Comparison of ENCODE assay signal across 7 mouse cellular contexts in genomic region chr17:12990567-12991145, GRCm38 (mm10). TPM values are rescaled to one million over a fixed set of nuclear protein-coding genes. Genes with fewer than 3 reads are reported as not detected.
DNase-seq lines count a peak whose midpoint lies in the region; ATAC-seq and TF ChIP-seq lines count a peak whose summit lies in the region.

No protein-coding gene starts in this region.

- peaks cover 7% of the 10 kb centered on the region; the same call in 1 of the 2 replicates for H3K4me1 ChIP-seq in neural tube, embryonic 11.5 days (ENCODE audit: control insufficient read depth, insufficient read depth, low read length)
- H3K4me1 ChIP-seq in embryonic fibroblast, embryonic 13.5 days (ENCODE audit: control insufficient read depth, insufficient read depth, low read length): no peaks in the 10 kb centered on the region
- H3K4me1 ChIP-seq in limb, embryonic 13.5 days: peaks cover 22% of the 10 kb centered on the region
- H3K4me1 ChIP-seq in stomach, embryonic 16.5 days (ENCODE audit: control insufficient read depth, insufficient read depth, low read length): peaks cover 11% of the 10 kb centered on the region

- TF ChIP-seq POLR2A in embryonic fibroblast, embryonic 13.5 days (IDR thresholded peaks at IDR 0.05; ENCODE audit: low read depth, low read length): no peak

- peak overlapping the region; percentile 99 for H3K9ac ChIP-seq in neural tube, embryonic 11.5 days (ENCODE audit: low read length)
- peak overlapping the region; percentile 100 for H3K9ac ChIP-seq in limb, embryonic 13.5 days
- peak overlapping the region; percentile 100 for H3K9ac ChIP-seq in stomach, embryonic 16.5 days (ENCODE audit: low read length)

- H3K9me3 ChIP-seq in neural tube, embryonic 11.5 days (ENCODE audit: control insufficient read depth, low read length): no peaks in the 10 kb centered on the region
- H3K9me3 ChIP-seq in limb, embryonic 13.5 days: no peaks in the 10 kb centered on the region
- no peaks in the 10 kb centered on the region for H3K9me3 ChIP-seq in stomach, embryonic 16.5 days (replicated peaks; ENCODE audit: control insufficient read depth, low read length)

- H3K27ac ChIP-seq in neural tube, embryonic 11.5 days (ENCODE audit: low read depth, low read length): no peak overlapping the region
- no peak overlapping the region for H3K27ac ChIP-seq in embryonic fibroblast, embryonic 13.5 days (ENCODE audit: insufficient read depth, low read length)
- H3K27ac ChIP-seq in limb, embryonic 13.5 days: peak overlapping the region; percentile 100; the same call in 1 of the 2 replicates
- H3K27ac ChIP-seq in stomach, embryonic 16.5 days (ENCODE audit: low read length): peak overlapping the region; percentile 100

- peak overlapping the region; percentile 99 for H3K4me3 ChIP-seq in neural tube, embryonic 11.5 days (ENCODE audit: low read depth, low read length)
- H3K4me3 ChIP-seq in embryonic fibroblast, embryonic 13.5 days (ENCODE audit: insufficient read depth, low read length): peak overlapping the region; percentile 77
- peak overlapping the region; percentile 99 for H3K4me3 ChIP-seq in limb, embryonic 13.5 days
- peak overlapping the region; percentile 99 for H3K4me3 ChIP-seq in stomach, embryonic 16.5 days (replicated peaks; ENCODE audit: low read length)

- peak overlapping the region; percentile 85 for H3K4me2 ChIP-seq in neural tube, embryonic 11.5 days (ENCODE audit: low read depth)
- peak overlapping the region; percentile 70 for H3K4me2 ChIP-seq in limb, embryonic 13.5 days (replicated peaks)
- H3K4me2 ChIP-seq in stomach, embryonic 16.5 days (ENCODE audit: low read depth, low read length): peak overlapping the region; percentile 93

- H3K27me3 ChIP-seq in neural tube, embryonic 11.5 days (ENCODE audit: control insufficient read depth, insufficient read depth, low read length): no peaks in the 10 kb centered on the region
- H3K27me3 ChIP-seq in limb, embryonic 13.5 days: no peaks in the 10 kb centered on the region
- H3K27me3 ChIP-seq in stomach, embryonic 16.5 days (ENCODE audit: control insufficient read depth, insufficient read depth, low read length): no peaks in the 10 kb centered on the region

- peak; percentile 11 for DNase-seq in neural tube, embryonic 11.5 days (ENCODE audit: low spot score)
- DNase-seq in neural tube, embryonic 10.5 days (ENCODE audit: extremely low spot score, low spot score): no peak
- DNase-seq in left cerebral cortex, adult 9 months (ENCODE audit: low spot score in 2 of 2): no peak
- DNase-seq in gastrocnemius, adult 8-10 months (ENCODE audit: low spot score in 2 of 2): no peak

- no peak for TF ChIP-seq CTCF in embryonic fibroblast, embryonic 13.5 days (IDR thresholded peaks at IDR 0.05; ENCODE audit: borderline replicate concordance, insufficient read depth, low read length)

- 72% methylated on average over 8 of the region's 8 CpGs for WGBS in neural tube, embryonic 11.5 days
- WGBS in limb, embryonic 13.5 days: 53% methylated on average over 8 of the region's 8 CpGs
- WGBS in stomach, embryonic 16.5 days: 44% methylated on average over 8 of the region's 8 CpGs

- no peak for ATAC-seq in neural tube, embryonic 11.5 days (ENCODE audit: insufficient read depth, low FRiP score, low TSS enrichment)
- no peak for ATAC-seq in limb, embryonic 13.5 days (ENCODE audit: low FRiP score, low read depth)
- no peak for ATAC-seq in stomach, embryonic 16.5 days (ENCODE audit: insufficient read depth, low FRiP score)

- 0 out of 2 replicates have a peak, but pooled peaks cover 3% of the 10 kb centered on the region for H3K36me3 ChIP-seq in neural tube, embryonic 11.5 days (ENCODE audit: control insufficient read depth, insufficient read depth, low read length)
- H3K36me3 ChIP-seq in limb, embryonic 13.5 days: peaks cover 6% of the 10 kb centered on the region
- no peaks in the 10 kb centered on the region for H3K36me3 ChIP-seq in stomach, embryonic 16.5 days (ENCODE audit: control insufficient read depth, insufficient read depth, low read length)

RNA-seq across cellular contexts. Expression of gene Wtap, which starts 3.3 kb away (rescaled TPM):
- 137 and 141 TPM in 2 replicates for polyA plus RNA-seq in neural tube, embryonic 11.5 days (2014; fragmentation: Nextera tagmentation; extraction: Ambion mirVana)
- polyA plus RNA-seq in embryonic fibroblast, embryonic 13.5 days (2011; ENCODE audit: insufficient read length, low read depth, missing spikeins): 113 and 135 TPM in 2 replicates
- polyA plus RNA-seq in limb, embryonic 13.5 days (2015; fragmentation: Nextera tagmentation; extraction: Ambion mirVana): 173 and 180 TPM in 2 replicates
- polyA plus RNA-seq in stomach, embryonic 16.5 days (2015; fragmentation: Nextera tagmentation; extraction: Ambion mirVana): 101 and 105 TPM in 2 replicates
- 10 to 100 TPM; 22.5 to 28.0 (median 26.2) TPM for total RNA-seq in gastrocnemius, adult 8-10 months (2022)

RNA-seq across cellular contexts. Expression of gene Sod2, which starts 16.0 kb away (rescaled TPM):
- 114 and 116 TPM in 2 replicates for polyA plus RNA-seq in neural tube, embryonic 11.5 days (2014; fragmentation: Nextera tagmentation; extraction: Ambion mirVana)
- polyA plus RNA-seq in embryonic fibroblast, embryonic 13.5 days (2011; ENCODE audit: insufficient read length, low read depth, missing spikeins): 52.9 and 53.8 TPM in 2 replicates
- polyA plus RNA-seq in limb, embryonic 13.5 days (2015; fragmentation: Nextera tagmentation; extraction: Ambion mirVana): 85.1 and 93.4 TPM in 2 replicates
- 125 and 130 TPM in 2 replicates for polyA plus RNA-seq in stomach, embryonic 16.5 days (2015; fragmentation: Nextera tagmentation; extraction: Ambion mirVana)
- 100 to 1,000 TPM; 386 to 415 (median 402) TPM for total RNA-seq in gastrocnemius, adult 8-10 months (2022)

RNA-seq across cellular contexts. Expression of gene Acat2, which starts 30.1 kb away (rescaled TPM):
- 332 and 361 TPM in 2 replicates for polyA plus RNA-seq in neural tube, embryonic 11.5 days (2014; fragmentation: Nextera tagmentation; extraction: Ambion mirVana)
- 46.5 and 46.7 TPM in 2 replicates for polyA plus RNA-seq in embryonic fibroblast, embryonic 13.5 days (2011; ENCODE audit: insufficient read length, low read depth, missing spikeins)
- polyA plus RNA-seq in limb, embryonic 13.5 days (2015; fragmentation: Nextera tagmentation; extraction: Ambion mirVana): 207 and 209 TPM in 2 replicates
- polyA plus RNA-seq in stomach, embryonic 16.5 days (2015; fragmentation: Nextera tagmentation; extraction: Ambion mirVana): 137 TPM in 2 replicates
- 1 to 10 TPM; 3.9 to 4.8 (median 4.3) TPM for total RNA-seq in gastrocnemius, adult 8-10 months (2022)

RNA-seq across cellular contexts. Expression of gene Acat3, which starts 50.3 kb away (rescaled TPM):
- 0.42 and 1.0 TPM in 2 replicates for polyA plus RNA-seq in neural tube, embryonic 11.5 days (2014; fragmentation: Nextera tagmentation; extraction: Ambion mirVana)
- polyA plus RNA-seq in embryonic fibroblast, embryonic 13.5 days (2011; ENCODE audit: insufficient read length, low read depth, missing spikeins): 0.61 TPM in 1 of 2 replicates, not detected in the other
- polyA plus RNA-seq in limb, embryonic 13.5 days (2015; fragmentation: Nextera tagmentation; extraction: Ambion mirVana): 0.70 and 1.0 TPM in 2 replicates
- 1.2 and 1.5 TPM in 2 replicates for polyA plus RNA-seq in stomach, embryonic 16.5 days (2015; fragmentation: Nextera tagmentation; extraction: Ambion mirVana)
- not detected for total RNA-seq in gastrocnemius, adult 8-10 months (2022)

Comparison
In these comparisons a context has a peak if more than half of its experiments do, and no peak if none do; other contexts are left out.
1. H3K27ac ChIP-seq: peak in limb, embryonic 13.5 days (single experiment) and stomach, embryonic 16.5 days (single experiment); none in neural tube, embryonic 11.5 days (single experiment) and embryonic fibroblast, embryonic 13.5 days (single experiment).
2. Peak in every context shown above with its lines, with median percentiles within 50 percentile points of each other: H3K4me2 ChIP-seq, H3K4me3 ChIP-seq and H3K9ac ChIP-seq.